Mouse (Mus musculus) lung, adult 18-20 months (tissue): ENCODE results near the gene Ift122.
A peak's percentile ranks its signal among the peaks of the same experiment; 100 is the strongest.
"Not testable (repeated sequence)": the region's sequence is repeated elsewhere in the genome, so short reads cannot be mapped to it uniquely, and the experiment has no call there.

ENCODE experiments used
- DNase-seq, 2 experiments: peaks; one replicate each; pipeline ENCODE4 v3.0.0; 2022; ENCODE audit warnings: mixed read lengths in 2 of 2

Gene Ift122

GRCm38 (mm10) chr6:115846640-115847411 lies 6.4 kb upstream of the Ift122 start:
- peak; percentile 53 to 73 for DNase-seq

- DNase-seq = no peak
Measured at GRCm38 (mm10) chr6:115848598-115849304, 4.5 kb upstream of the Ift122 start.

- DNase-seq = no peak
Measured at GRCm38 (mm10) chr6:115852446-115853090, 702 bp upstream of the Ift122 start.

GRCm38 (mm10) chr6:115853985-115854384 lies 715 bp downstream of the Ift122 start:
- DNase-seq = no peak

- DNase-seq = no peak
Measured at GRCm38 (mm10) chr6:115854432-115854831, 1.2 kb downstream of the Ift122 start.

- DNase-seq = no peak
Measured at GRCm38 (mm10) chr6:115855733-115856360, 2.6 kb downstream of the Ift122 start.

GRCm38 (mm10) chr6:115856361-115856745 lies 3.1 kb downstream of the Ift122 start:
- DNase-seq = no peak

GRCm38 (mm10) chr6:115859258-115859657 lies 6.0 kb downstream of the Ift122 start:
- no peak for DNase-seq

GRCm38 (mm10) chr6:115860027-115860556 lies 6.8 kb downstream of the Ift122 start:
- no peak for DNase-seq

- no peak for DNase-seq
Measured at GRCm38 (mm10) chr6:115863340-115863841, 10.1 kb downstream of the Ift122 start.

GRCm38 (mm10) chr6:115865246-115865645 lies 12.0 kb downstream of the Ift122 start:
- no peak for DNase-seq

GRCm38 (mm10) chr6:115867157-115867556 lies 13.9 kb downstream of the Ift122 start:
- DNase-seq = not testable (repeated sequence)

- not testable (repeated sequence) for DNase-seq
Measured at GRCm38 (mm10) chr6:115871318-115871717, 18.0 kb downstream of the Ift122 start.

GRCm38 (mm10) chr6:115877239-115877638 lies 24.0 kb downstream of the Ift122 start:
- no peak for DNase-seq

GRCm38 (mm10) chr6:115878694-115879093 lies 25.4 kb downstream of the Ift122 start:
- DNase-seq = no peak

- DNase-seq = no peak
Measured at GRCm38 (mm10) chr6:115879736-115880135, 26.5 kb downstream of the Ift122 start.

GRCm38 (mm10) chr6:115880751-115881150 lies 27.5 kb downstream of the Ift122 start:
- DNase-seq = peak; percentile 49 to 57

GRCm38 (mm10) chr6:115884018-115884417 lies 30.7 kb downstream of the Ift122 start:
- DNase-seq = no peak

GRCm38 (mm10) chr6:115886894-115887293 lies 33.6 kb downstream of the Ift122 start:
- DNase-seq = no peak

- no peak for DNase-seq
Measured at GRCm38 (mm10) chr6:115888296-115888695, 35.0 kb downstream of the Ift122 start.

- DNase-seq = no peak
Measured at GRCm38 (mm10) chr6:115890601-115891000, 37.3 kb downstream of the Ift122 start.

GRCm38 (mm10) chr6:115891061-115891460 lies 37.8 kb downstream of the Ift122 start:
- no peak for DNase-seq
